Mouse (Mus musculus) T-helper 2 cell (primary cell): ENCODE results near the gene Gnat1.

Source experiments
- in situ Hi-C: fragments of 300-600 bp; cut with MboI, MseI; formaldehyde crosslinking; loops from one replicate; pipeline ENCODE4 v1.15.1; 2025; ENCODE audit warnings: high pct_unique_total_duplicates

Gene Gnat1

GRCm38 (mm10) chr9:107627387-107628255, 51.9 kb downstream of the Gnat1 start:
- in situ Hi-C loops = no loop called here

GRCm38 (mm10) chr9:107626844-107627277, 52.7 kb downstream of the Gnat1 start:
- in situ Hi-C loops = no loop called here

GRCm38 (mm10) chr9:107626158-107626843, 53.2 kb downstream of the Gnat1 start:
- in situ Hi-C loops = no loop called here

GRCm38 (mm10) chr9:107625351-107626128, 54.0 kb downstream of the Gnat1 start:
- in situ Hi-C loops = no loop called here

- in situ Hi-C loops = no loop called here
These were observed 54.6 kb downstream of the Gnat1 start for GRCm38 (mm10) chr9:107624951-107625350.

- in situ Hi-C loops = no loop called here
These were observed 55.0 kb downstream of the Gnat1 start for GRCm38 (mm10) chr9:107624539-107624938.
